12 mouse cellular contexts compared by ENCODE assay signal in the genomic region with DNA sequence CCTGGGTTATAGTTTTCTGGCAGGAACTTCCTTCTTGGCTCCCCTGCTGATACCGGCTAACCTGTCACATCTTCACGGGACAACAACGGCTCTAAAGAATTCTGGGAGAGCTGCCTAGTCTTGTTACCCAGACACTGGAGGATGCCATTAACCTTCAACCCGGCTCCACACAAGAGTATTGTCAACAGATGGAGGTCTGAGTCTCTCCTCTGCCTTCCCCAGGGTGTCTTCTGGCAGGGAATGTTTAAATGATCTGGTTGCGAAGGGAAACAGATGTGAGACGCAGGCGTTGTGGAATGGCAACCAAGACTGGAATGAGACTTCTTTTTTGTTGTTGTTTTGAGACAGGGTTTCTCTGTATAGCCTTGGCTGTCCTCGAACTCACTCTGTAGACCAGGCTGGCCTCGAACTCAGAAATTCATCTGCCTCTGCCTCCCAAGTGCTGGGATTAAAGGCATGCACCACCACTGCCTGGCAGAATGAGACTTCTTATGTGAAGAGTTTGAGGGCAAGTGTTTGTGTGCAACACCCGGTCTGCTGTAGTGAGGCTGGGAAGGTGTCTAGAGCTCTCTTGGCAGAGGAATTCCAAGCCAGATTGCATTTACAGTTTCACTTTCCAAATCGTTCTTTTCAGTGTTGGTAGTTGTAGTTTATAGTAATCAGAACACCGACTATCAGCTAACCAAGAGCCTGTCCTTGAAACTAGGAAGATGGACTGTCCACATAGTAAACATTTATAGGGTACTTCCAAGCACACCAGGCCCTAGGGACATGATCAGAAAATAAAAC.
DNase-seq lines count a peak whose midpoint lies in the region; ATAC-seq lines count a peak whose summit lies in the region.
"Had no signal": no experiment of that assay in that cellular context is flagged by ENCODE, and none has a peak within 500 bp of the region (broad histone marks: within the 10 kb centered on the region; RNA-seq: fewer than 3 reads in every experiment).

No protein-coding gene starts in this region.

- DNase-seq in heart, adult 18-20 months, result peak; percentile 63 to 69
- DNase-seq in heart, postnatal 25 days (ENCODE audit: low spot score), result no peak
- peak; percentile 53 for DNase-seq in embryo, embryonic 11 days
- peak; percentile 47 for DNase-seq in heart, embryonic 10.5 days (ENCODE audit: low spot score)
- DNase-seq in lung, postnatal 4 days, result peak; percentile 38 to 64
- no peak for DNase-seq in MN1 (ENCODE audit: low spot score)
- DNase-seq in retina, embryonic 14.5 days (ENCODE audit: low spot score), result no peak
- DNase-seq: retina, postnatal 1 day had no signal

- WGBS in heart, embryonic 10.5 days, result 73% methylated on average over 12 of the region's 12 CpGs
- 82% methylated on average over 12 of the region's 12 CpGs for WGBS in midbrain, embryonic 13.5 days

- H3K9ac ChIP-seq in midbrain, embryonic 13.5 days (replicated peaks), result no peak overlapping the region
- H3K9ac ChIP-seq: limb, embryonic 15.5 days; midbrain, embryonic 15.5 days had no signal

- no peak overlapping the region for H3K27ac ChIP-seq in heart, embryonic 10.5 days
- H3K27ac ChIP-seq in midbrain, embryonic 13.5 days, result no peak overlapping the region
- H3K27ac ChIP-seq: limb, embryonic 15.5 days; midbrain, embryonic 15.5 days; stomach, postnatal 0 days had no signal

- no peak for ATAC-seq in midbrain, embryonic 13.5 days
- ATAC-seq: midbrain, embryonic 15.5 days had no signal

- intact Hi-C loops in heart, postnatal 25 days (cut with DNase I), result no loop called here

- no peak overlapping the region for H3K4me3 ChIP-seq in heart, embryonic 10.5 days
- no peak overlapping the region for H3K4me3 ChIP-seq in midbrain, embryonic 13.5 days (replicated peaks)
- H3K4me3 ChIP-seq: limb, embryonic 15.5 days; midbrain, embryonic 15.5 days had no signal

- peaks cover 8% of the 10 kb centered on the region; the same call in 1 of the 2 replicates for H3K4me1 ChIP-seq in heart, embryonic 10.5 days
- H3K4me1 ChIP-seq in midbrain, embryonic 13.5 days (replicated peaks), result peaks cover 6% of the 10 kb centered on the region; the same call in 1 of the 2 replicates

- no peaks in the 10 kb centered on the region for H3K9me3 ChIP-seq in heart, embryonic 10.5 days
- H3K9me3 ChIP-seq in midbrain, embryonic 13.5 days, result no peaks in the 10 kb centered on the region
- H3K9me3 ChIP-seq: limb, embryonic 15.5 days; midbrain, embryonic 15.5 days had no signal

- H3K4me2 ChIP-seq in midbrain, embryonic 13.5 days (replicated peaks), result no peak overlapping the region
- H3K4me2 ChIP-seq: limb, embryonic 15.5 days; midbrain, embryonic 15.5 days had no signal

- no peaks in the 10 kb centered on the region for H3K27me3 ChIP-seq in heart, embryonic 10.5 days (ENCODE audit: insufficient read depth, poor library complexity, severe bottlenecking)
- no peaks in the 10 kb centered on the region for H3K27me3 ChIP-seq in midbrain, embryonic 13.5 days
- H3K27me3 ChIP-seq: limb, embryonic 15.5 days; midbrain, embryonic 15.5 days had no signal

- H3K36me3 ChIP-seq in heart, embryonic 10.5 days, result no peaks in the 10 kb centered on the region
- no peaks in the 10 kb centered on the region for H3K36me3 ChIP-seq in midbrain, embryonic 13.5 days
- H3K36me3 ChIP-seq: limb, embryonic 15.5 days; midbrain, embryonic 15.5 days had no signal

Comparison
In these comparisons a context has a peak if more than half of its experiments do, and no peak if none do; other contexts are left out.
1. DNase-seq: peak in heart, adult 18-20 months (2 of 2), embryo, embryonic 11 days (single experiment), heart, embryonic 10.5 days (single experiment) and lung, postnatal 4 days (2 of 2); none in heart, postnatal 25 days (single experiment), MN1 (single experiment) and retina, embryonic 14.5 days (single experiment).